8 mouse cellular contexts compared by ENCODE assay signal in genomic region chr15:81836124-81836821, GRCm38 (mm10). TPM values are rescaled to one million over a fixed set of nuclear protein-coding genes. Genes with fewer than 3 reads are reported as not detected.
DNase-seq lines count a peak whose midpoint lies in the region; ATAC-seq and TF ChIP-seq lines count a peak whose summit lies in the region.

No protein-coding gene starts in this region.

- DNase-seq in spleen, adult 2 months (ENCODE audit: low read depth in 1 of 2, low spot score in 2 of 2) = no peak
- DNase-seq in spleen, postnatal 4 days (ENCODE audit: low spot score in 2 of 2) = no peak
- peak; percentile 93 for DNase-seq in heart, embryonic 10.5 days (ENCODE audit: low spot score)
- peak; percentile 60 for DNase-seq in limb, embryonic 14.5 days (ENCODE audit: low spot score)
- peak; percentile 63 for DNase-seq in midbrain, embryonic 14.5 days

- 5% methylated on average over 33 of the region's 33 CpGs for WGBS in spleen, adult 2 months
- WGBS in heart, embryonic 10.5 days = 3% methylated on average over 33 of the region's 33 CpGs
- WGBS in kidney, embryonic 14.5 days = 3% methylated on average over 33 of the region's 33 CpGs
- 2% methylated on average over 32 of the region's 33 CpGs for WGBS in limb, embryonic 14.5 days
- WGBS in midbrain, embryonic 14.5 days = 2% methylated on average over 33 of the region's 33 CpGs
- WGBS in stomach, embryonic 14.5 days = 2% methylated on average over 33 of the region's 33 CpGs

- peak overlapping the region; percentile 52 for H3K4me3 ChIP-seq in spleen, adult 2 months (ENCODE audit: extremely low read depth, insufficient read depth, insufficient read length)
- H3K4me3 ChIP-seq in embryonic fibroblast, embryonic 13.5 days (ENCODE audit: insufficient read depth, low read length) = no peak overlapping the region
- H3K4me3 ChIP-seq in heart, embryonic 10.5 days = peak overlapping the region; percentile 53
- peak overlapping the region; percentile 30 for H3K4me3 ChIP-seq in kidney, embryonic 14.5 days (ENCODE audit: low read length)
- peak overlapping the region; percentile 35 for H3K4me3 ChIP-seq in limb, embryonic 14.5 days (replicated peaks; ENCODE audit: low read length)
- peak overlapping the region; percentile 18 for H3K4me3 ChIP-seq in midbrain, embryonic 14.5 days (replicated peaks; ENCODE audit: low read depth, low read length)
- H3K4me3 ChIP-seq in stomach, embryonic 14.5 days (ENCODE audit: low read depth, low read length) = peak overlapping the region; percentile 29

- ATAC-seq in kidney, embryonic 14.5 days (ENCODE audit: low FRiP score, low TSS enrichment) = peak; percentile 87
- peak; percentile 83 for ATAC-seq in limb, embryonic 14.5 days (ENCODE audit: low FRiP score, low read depth)
- no peak; the same call in 1 of the 2 replicates for ATAC-seq in midbrain, embryonic 14.5 days (ENCODE audit: low FRiP score, low TSS enrichment)
- ATAC-seq in stomach, embryonic 14.5 days (ENCODE audit: insufficient number of reproducible peaks, insufficient read depth, low FRiP score, low read depth) = peak; percentile 87

- TF ChIP-seq POLR2A in spleen, adult 2 months (IDR thresholded peaks at IDR 0.05; ENCODE audit: low read depth, low read length) = no peak; the same call in 1 of the 2 replicates
- peak; percentile 46 for TF ChIP-seq POLR2A in embryonic fibroblast, embryonic 13.5 days (IDR thresholded peaks at IDR 0.05; ENCODE audit: low read depth, low read length)
- TF ChIP-seq POLR2A in limb, embryonic 14.5 days (IDR thresholded peaks at IDR 0.05; ENCODE audit: borderline replicate concordance, extremely low read depth, insufficient read depth, insufficient read length) = no peak

- peak overlapping the region; percentile 51; the same call in 1 of the 2 replicates for H3K27ac ChIP-seq in spleen, adult 2 months (ENCODE audit: insufficient read depth, low read length)
- no peak overlapping the region for H3K27ac ChIP-seq in embryonic fibroblast, embryonic 13.5 days (ENCODE audit: insufficient read depth, low read length)
- peak overlapping the region; percentile 85 for H3K27ac ChIP-seq in heart, embryonic 10.5 days
- no peak overlapping the region for H3K27ac ChIP-seq in kidney, embryonic 14.5 days (ENCODE audit: low read depth, low read length)
- H3K27ac ChIP-seq in limb, embryonic 14.5 days (replicated peaks; ENCODE audit: low read depth, low read length) = peak overlapping the region; percentile 52; the same call in 1 of the 2 replicates
- H3K27ac ChIP-seq in midbrain, embryonic 14.5 days (replicated peaks; ENCODE audit: low read depth, low read length) = no peak overlapping the region
- H3K27ac ChIP-seq in stomach, embryonic 14.5 days (ENCODE audit: low read length) = no peak overlapping the region

- no peak for TF ChIP-seq CTCF in spleen, adult 2 months (IDR thresholded peaks at IDR 0.05; ENCODE audit: extremely low read depth, insufficient read depth, insufficient read length, insufficient replicate concordance)
- TF ChIP-seq CTCF in embryonic fibroblast, embryonic 13.5 days (IDR thresholded peaks at IDR 0.05; ENCODE audit: borderline replicate concordance, insufficient read depth, low read length) = no peak

- peaks cover 6% of the 10 kb centered on the region for H3K4me1 ChIP-seq in spleen, adult 2 months (ENCODE audit: control insufficient read depth, insufficient read depth, insufficient read length)
- H3K4me1 ChIP-seq in embryonic fibroblast, embryonic 13.5 days (ENCODE audit: control insufficient read depth, insufficient read depth, low read length) = peaks cover 5% of the 10 kb centered on the region
- peaks cover 35% of the 10 kb centered on the region for H3K4me1 ChIP-seq in heart, embryonic 10.5 days
- H3K4me1 ChIP-seq in kidney, embryonic 14.5 days (ENCODE audit: control insufficient read depth, insufficient read depth, low read length) = peaks cover 7% of the 10 kb centered on the region
- peaks cover 20% of the 10 kb centered on the region for H3K4me1 ChIP-seq in limb, embryonic 14.5 days (ENCODE audit: control insufficient read depth, insufficient read depth, low read length)
- H3K4me1 ChIP-seq in midbrain, embryonic 14.5 days (ENCODE audit: control insufficient read depth, insufficient read depth, low read length) = peaks cover 4% of the 10 kb centered on the region; the same call in 1 of the 2 replicates
- peaks cover 16% of the 10 kb centered on the region for H3K4me1 ChIP-seq in stomach, embryonic 14.5 days (ENCODE audit: control insufficient read depth, insufficient read depth, low read length)

- H3K9me3 ChIP-seq in heart, embryonic 10.5 days = no peaks in the 10 kb centered on the region
- H3K9me3 ChIP-seq in kidney, embryonic 14.5 days (ENCODE audit: control insufficient read depth, low read length) = no peaks in the 10 kb centered on the region
- no peaks in the 10 kb centered on the region for H3K9me3 ChIP-seq in limb, embryonic 14.5 days (ENCODE audit: control insufficient read depth, low read length)
- no peaks in the 10 kb centered on the region for H3K9me3 ChIP-seq in midbrain, embryonic 14.5 days (ENCODE audit: control insufficient read depth, low read length)
- no peaks in the 10 kb centered on the region for H3K9me3 ChIP-seq in stomach, embryonic 14.5 days (ENCODE audit: control insufficient read depth, low read depth, low read length)

- H3K9ac ChIP-seq in kidney, embryonic 14.5 days (ENCODE audit: low read depth, low read length) = peak overlapping the region; percentile 7; the same call in 1 of the 2 replicates
- H3K9ac ChIP-seq in limb, embryonic 14.5 days (ENCODE audit: low read depth, low read length, severe bottlenecking) = peak overlapping the region; percentile 49
- H3K9ac ChIP-seq in midbrain, embryonic 14.5 days (replicated peaks; ENCODE audit: low read length) = peak overlapping the region; percentile 29; the same call in 1 of the 2 replicates
- H3K9ac ChIP-seq in stomach, embryonic 14.5 days (replicated peaks; ENCODE audit: low read depth, low read length) = peak overlapping the region; percentile 33; the same call in 1 of the 2 replicates

- H3K27me3 ChIP-seq in spleen, adult 2 months (ENCODE audit: control insufficient read depth, insufficient read depth, low read length) = no peaks in the 10 kb centered on the region
- H3K27me3 ChIP-seq in heart, embryonic 10.5 days (ENCODE audit: insufficient read depth, poor library complexity, severe bottlenecking) = peaks cover 17% of the 10 kb centered on the region; the same call in 1 of the 2 replicates
- H3K27me3 ChIP-seq in kidney, embryonic 14.5 days (ENCODE audit: control insufficient read depth, insufficient read depth, low read length) = no peaks in the 10 kb centered on the region
- H3K27me3 ChIP-seq in limb, embryonic 14.5 days (ENCODE audit: control insufficient read depth, insufficient read depth, low read length) = no peaks in the 10 kb centered on the region
- 0 out of 2 replicates have a peak, but pooled peaks cover 5% of the 10 kb centered on the region for H3K27me3 ChIP-seq in midbrain, embryonic 14.5 days (ENCODE audit: control insufficient read depth, insufficient read depth, low read length)
- H3K27me3 ChIP-seq in stomach, embryonic 14.5 days (ENCODE audit: control insufficient read depth, insufficient read depth, low read length) = no peaks in the 10 kb centered on the region

- peak overlapping the region; percentile 47 for H3K4me2 ChIP-seq in kidney, embryonic 14.5 days (replicated peaks; ENCODE audit: low read depth, low read length)
- peak overlapping the region; percentile 66 for H3K4me2 ChIP-seq in limb, embryonic 14.5 days (replicated peaks; ENCODE audit: low read depth, low read length, severe bottlenecking)
- H3K4me2 ChIP-seq in midbrain, embryonic 14.5 days (ENCODE audit: low read length) = peak overlapping the region; percentile 43
- H3K4me2 ChIP-seq in stomach, embryonic 14.5 days (replicated peaks; ENCODE audit: low read depth, low read length) = peak overlapping the region; percentile 70

- H3K36me3 ChIP-seq in spleen, adult 2 months (ENCODE audit: control insufficient read depth, insufficient read depth, low read length) = no peaks in the 10 kb centered on the region
- no peaks in the 10 kb centered on the region for H3K36me3 ChIP-seq in heart, embryonic 10.5 days
- no peaks in the 10 kb centered on the region for H3K36me3 ChIP-seq in kidney, embryonic 14.5 days (ENCODE audit: control insufficient read depth, insufficient read depth, low read length)
- no peaks in the 10 kb centered on the region for H3K36me3 ChIP-seq in limb, embryonic 14.5 days (ENCODE audit: control insufficient read depth, insufficient read depth, low read length)
- no peaks in the 10 kb centered on the region for H3K36me3 ChIP-seq in midbrain, embryonic 14.5 days (ENCODE audit: control insufficient read depth, insufficient read depth, low read length)
- no peaks in the 10 kb centered on the region for H3K36me3 ChIP-seq in stomach, embryonic 14.5 days (ENCODE audit: control insufficient read depth, insufficient read depth, low read length)

RNA-seq across cellular contexts. Expression of gene Tob2, which starts 22.3 kb away (rescaled TPM):
- polyA plus RNA-seq in spleen, adult 2 months (2012; rRNA removed) = 24.8 and 36.6 TPM in 2 replicates
- polyA plus RNA-seq in embryonic fibroblast, embryonic 13.5 days (2011; ENCODE audit: insufficient read length, low read depth, missing spikeins) = 21.4 and 22.8 TPM in 2 replicates
- polyA plus RNA-seq in heart, embryonic 10.5 days (2016; fragmentation: Nextera tagmentation; extraction: Ambion mirVana) = 13.0 and 15.6 TPM in 2 replicates
- polyA plus RNA-seq in kidney, embryonic 14.5 days (2014; fragmentation: Nextera tagmentation; extraction: Ambion mirVana) = 19.4 and 24.1 TPM in 2 replicates
- polyA plus RNA-seq in limb, embryonic 14.5 days (2012; rRNA removed) = 23.7 and 28.1 TPM in 2 replicates
- 23.4 and 24.7 TPM in 2 replicates for polyA plus RNA-seq in limb, embryonic 14.5 days (2014; fragmentation: Nextera tagmentation; extraction: Ambion mirVana)
- 11.7 and 14.4 TPM in 2 replicates for polyA plus RNA-seq in midbrain, embryonic 14.5 days (2014; fragmentation: Nextera tagmentation; extraction: Ambion mirVana)
- polyA plus RNA-seq in stomach, embryonic 14.5 days (2014; fragmentation: Nextera tagmentation; extraction: Ambion mirVana) = 24.5 and 25.1 TPM in 2 replicates

RNA-seq across cellular contexts. Expression of gene Tef, which starts 34.1 kb away (rescaled TPM):
- polyA plus RNA-seq in spleen, adult 2 months (2012; rRNA removed) = 21.2 and 21.9 TPM in 2 replicates
- polyA plus RNA-seq in embryonic fibroblast, embryonic 13.5 days (2011; ENCODE audit: insufficient read length, low read depth, missing spikeins) = 37.4 and 43.1 TPM in 2 replicates
- 17.3 and 20.2 TPM in 2 replicates for polyA plus RNA-seq in heart, embryonic 10.5 days (2016; fragmentation: Nextera tagmentation; extraction: Ambion mirVana)
- 16.1 and 19.2 TPM in 2 replicates for polyA plus RNA-seq in kidney, embryonic 14.5 days (2014; fragmentation: Nextera tagmentation; extraction: Ambion mirVana)
- polyA plus RNA-seq in limb, embryonic 14.5 days (2012; rRNA removed) = 45.7 and 49.2 TPM in 2 replicates
- polyA plus RNA-seq in limb, embryonic 14.5 days (2014; fragmentation: Nextera tagmentation; extraction: Ambion mirVana) = 25.5 and 29.3 TPM in 2 replicates
- polyA plus RNA-seq in midbrain, embryonic 14.5 days (2014; fragmentation: Nextera tagmentation; extraction: Ambion mirVana) = 12.9 and 19.6 TPM in 2 replicates
- polyA plus RNA-seq in stomach, embryonic 14.5 days (2014; fragmentation: Nextera tagmentation; extraction: Ambion mirVana) = 23.7 and 25.6 TPM in 2 replicates

RNA-seq across cellular contexts. Expression of gene Phf5a, which starts 35.4 kb away (rescaled TPM):
- 22.7 and 29.8 TPM in 2 replicates for polyA plus RNA-seq in spleen, adult 2 months (2012; rRNA removed)
- polyA plus RNA-seq in embryonic fibroblast, embryonic 13.5 days (2011; ENCODE audit: insufficient read length, low read depth, missing spikeins) = 53.0 and 71.3 TPM in 2 replicates
- 154 and 200 TPM in 2 replicates for polyA plus RNA-seq in heart, embryonic 10.5 days (2016; fragmentation: Nextera tagmentation; extraction: Ambion mirVana)
- polyA plus RNA-seq in kidney, embryonic 14.5 days (2014; fragmentation: Nextera tagmentation; extraction: Ambion mirVana) = 192 and 223 TPM in 2 replicates
- 91.7 and 96.8 TPM in 2 replicates for polyA plus RNA-seq in limb, embryonic 14.5 days (2012; rRNA removed)
- 159 and 163 TPM in 2 replicates for polyA plus RNA-seq in limb, embryonic 14.5 days (2014; fragmentation: Nextera tagmentation; extraction: Ambion mirVana)
- 139 and 149 TPM in 2 replicates for polyA plus RNA-seq in midbrain, embryonic 14.5 days (2014; fragmentation: Nextera tagmentation; extraction: Ambion mirVana)
- polyA plus RNA-seq in stomach, embryonic 14.5 days (2014; fragmentation: Nextera tagmentation; extraction: Ambion mirVana) = 153 and 157 TPM in 2 replicates

RNA-seq across cellular contexts. Expression of gene Aco2, which starts 35.8 kb away (rescaled TPM):
- polyA plus RNA-seq in spleen, adult 2 months (2012; rRNA removed) = 68.7 and 80.4 TPM in 2 replicates
- polyA plus RNA-seq in embryonic fibroblast, embryonic 13.5 days (2011; ENCODE audit: insufficient read length, low read depth, missing spikeins) = 143 and 150 TPM in 2 replicates
- polyA plus RNA-seq in heart, embryonic 10.5 days (2016; fragmentation: Nextera tagmentation; extraction: Ambion mirVana) = 320 and 472 TPM in 2 replicates
- polyA plus RNA-seq in kidney, embryonic 14.5 days (2014; fragmentation: Nextera tagmentation; extraction: Ambion mirVana) = 123 and 191 TPM in 2 replicates
- polyA plus RNA-seq in limb, embryonic 14.5 days (2012; rRNA removed) = 158 and 183 TPM in 2 replicates
- polyA plus RNA-seq in limb, embryonic 14.5 days (2014; fragmentation: Nextera tagmentation; extraction: Ambion mirVana) = 127 and 134 TPM in 2 replicates
- polyA plus RNA-seq in midbrain, embryonic 14.5 days (2014; fragmentation: Nextera tagmentation; extraction: Ambion mirVana) = 211 and 221 TPM in 2 replicates
- polyA plus RNA-seq in stomach, embryonic 14.5 days (2014; fragmentation: Nextera tagmentation; extraction: Ambion mirVana) = 136 and 144 TPM in 2 replicates

Comparison
In these comparisons a context has a peak if more than half of its experiments do, and no peak if none do; other contexts are left out.
1. DNase-seq: peak in heart, embryonic 10.5 days (single experiment), limb, embryonic 14.5 days (single experiment) and midbrain, embryonic 14.5 days (single experiment); none in spleen, adult 2 months (0 of 2) and spleen, postnatal 4 days (0 of 2).
2. H3K27ac ChIP-seq: peak in spleen, adult 2 months (single experiment), heart, embryonic 10.5 days (single experiment) and limb, embryonic 14.5 days (single experiment); none in embryonic fibroblast, embryonic 13.5 days (single experiment), kidney, embryonic 14.5 days (single experiment), midbrain, embryonic 14.5 days (single experiment) and stomach, embryonic 14.5 days (single experiment).
3. Peak in every context shown above with its lines, with median percentiles within 50 percentile points of each other: H3K4me2 ChIP-seq and H3K9ac ChIP-seq.